Mouse (Mus musculus) embryonic fibroblast, embryonic 13.5 days (primary cell): ENCODE measurements at regions not wholly inside any gene's neighbourhood (a gene's known extent, or its start where the extent isn't known, plus 50 kb on each side); places are given as distances from the start of the nearest gene placed in this dataset.

Experiments
- CTCF ChIP-seq: IDR thresholded peaks from 2 replicates; pipeline ENCODE4 v1.5.1; 2011; ENCODE audit warnings: mild to moderate bottlenecking, control low read depth, low read length, moderate library complexity, borderline replicate concordance; ENCODE audit not compliant: insufficient read depth
- POLR2A ChIP-seq: IDR thresholded peaks from 2 replicates; pipeline ENCODE4 v1.6.1; 2011; ENCODE audit warnings: low read depth, mild to moderate bottlenecking, control low read depth, low read length, moderate library complexity

GRCm38 (mm10) chr12:74434874-74435273, 118.7 kb upstream of the Gm11042 start:
- TF ChIP-seq POLR2A (no peak), CTCF (no peak)
